Mouse (Mus musculus) mature B cell (primary cell): Measurements from ENCODE around the gene Engase.

ENCODE experiments used
- in situ Hi-C: fragments of 300-500 bp; cut with MboI; formaldehyde crosslinking; loops from 2 replicates; pipeline ENCODE4 v1.14.3; 2019

The Engase gene

DNA sequence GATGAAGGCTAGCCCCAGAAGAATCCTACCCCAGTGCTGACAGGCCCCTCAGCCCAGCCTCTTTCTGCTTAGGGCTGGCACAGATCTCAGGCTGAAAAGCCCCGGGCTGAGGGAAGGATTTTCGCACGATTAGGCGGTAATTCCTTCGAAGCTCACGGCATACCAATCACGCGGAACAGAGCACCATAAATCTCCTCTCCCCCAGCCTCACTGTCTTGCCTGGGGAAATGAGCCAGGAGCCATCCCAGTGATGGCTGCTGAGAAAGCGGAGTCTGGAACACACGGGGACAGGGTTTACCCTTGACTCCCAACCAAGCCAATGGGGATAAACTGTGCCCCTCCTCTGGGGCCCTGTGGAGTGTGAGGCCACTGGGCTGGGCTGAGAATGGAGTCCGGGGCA lies 48.4 kb downstream of the Engase start:
- in situ Hi-C loops = no loop called here

DNA sequence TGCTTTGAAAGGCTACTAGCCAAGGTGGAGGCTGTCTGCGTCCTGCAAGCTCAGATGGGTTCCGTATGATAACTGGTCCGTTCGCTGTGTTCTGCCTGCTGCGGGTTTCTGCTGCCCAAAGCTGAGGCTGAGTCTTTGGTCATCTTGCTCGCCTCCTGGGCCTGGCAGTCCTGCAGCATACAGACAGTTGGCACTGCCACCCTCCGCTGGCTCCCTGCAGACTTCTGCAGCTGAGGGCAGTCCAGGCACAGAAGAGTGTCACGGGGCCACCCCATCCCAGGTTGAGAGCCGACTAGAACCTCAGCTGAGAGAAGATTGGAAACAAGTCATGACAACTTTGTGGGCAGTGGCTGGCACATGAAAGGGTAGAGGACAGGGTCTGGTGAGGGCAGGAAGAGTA lies 52.1 kb downstream of the Engase start:
- in situ Hi-C loops = no loop called here

DNA sequence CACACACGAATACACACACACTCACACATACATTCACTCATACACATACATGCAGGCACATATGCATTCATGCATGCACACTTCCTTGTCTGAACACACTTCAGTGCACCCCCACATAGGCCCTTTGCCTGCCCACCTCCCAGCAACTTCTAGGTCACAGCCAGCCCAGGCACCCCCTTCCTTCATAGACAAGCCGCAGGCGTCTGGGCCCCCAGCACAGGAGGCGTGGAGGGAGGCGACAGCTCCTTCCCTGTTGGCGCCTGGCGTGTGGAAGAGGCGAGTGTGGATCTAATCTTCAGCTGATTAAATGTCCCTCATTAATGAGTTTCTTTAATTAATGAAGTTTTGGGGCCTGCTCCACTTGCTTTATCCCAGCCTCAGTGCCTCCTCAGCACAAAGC lies 53.7 kb downstream of the Engase start:
- in situ Hi-C loops = no loop called here

- in situ Hi-C loops = no loop called here
Observed at GRCm38 (mm10) chr11:118534382-118535092, 57.9 kb downstream of the Engase start.

DNA sequence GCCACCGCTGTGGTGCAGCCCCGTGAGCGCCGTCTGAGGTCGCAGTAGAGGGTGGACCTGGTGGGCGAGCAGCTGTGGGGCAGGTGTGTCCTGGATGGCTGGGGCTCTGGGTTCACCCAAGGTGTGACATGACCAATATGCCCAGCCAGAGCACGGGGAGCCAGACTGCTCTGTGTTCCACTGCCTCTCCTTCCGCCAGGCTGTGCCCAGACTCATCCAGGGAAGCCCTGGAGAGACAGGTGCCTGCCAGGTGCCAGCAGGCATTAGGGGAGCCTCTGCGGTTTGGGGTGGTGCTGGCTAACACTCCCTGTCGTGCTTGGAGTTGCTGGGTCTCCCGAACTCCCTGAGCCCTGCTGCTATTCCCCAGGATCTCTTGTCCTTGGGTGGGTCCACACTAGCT lies 61.4 kb downstream of the Engase start:
- in situ Hi-C loops = no loop called here
